ENCODE assay signal across 1 mouse cellular context in the genomic region with DNA sequence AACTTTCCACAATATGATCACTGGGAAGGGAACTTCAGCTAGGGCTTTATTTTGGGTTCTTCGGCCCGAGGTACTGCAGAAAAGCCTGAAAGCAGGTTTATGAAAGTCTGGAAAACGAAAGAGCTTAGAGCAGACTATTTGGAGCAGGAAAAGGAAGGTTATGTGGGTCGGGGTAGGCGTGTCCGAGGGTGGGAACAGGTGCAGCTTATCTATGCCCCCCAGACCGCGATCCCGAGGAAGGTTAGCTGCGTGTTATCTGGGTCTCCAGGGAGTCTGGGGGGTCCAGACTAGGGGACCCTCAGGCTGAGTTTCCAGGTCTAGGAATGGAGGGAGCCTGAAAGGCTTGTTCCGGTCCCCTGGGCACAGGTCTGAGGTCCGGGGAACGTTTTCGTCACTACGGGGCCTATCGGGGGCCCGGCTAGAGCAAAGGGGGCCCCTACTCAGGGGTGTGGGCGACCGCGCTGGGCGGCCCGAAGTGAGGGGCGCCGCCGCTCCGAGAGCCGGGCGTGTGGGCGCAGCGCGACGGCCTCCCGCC.
TF ChIP-seq lines count a peak whose summit lies in the region.

No protein-coding gene starts in this region.

TF ChIP-seq in CH12.LX, 34 proteins besides CTCF, POLR2A, EP300 and RAD21:
- TF ChIP-seq BHLHE40 (IDR thresholded peaks at IDR 0.05; ENCODE audit: low read depth, low read length) (no peak), SIN3A (IDR thresholded peaks at IDR 0.05; ENCODE audit: low read length) (no peak; the same call in 1 of the 2 replicates), MXI1 (IDR thresholded peaks at IDR 0.05; ENCODE audit: low read depth, low read length) (no peak; the same call in 1 of the 2 replicates), CHD2 (IDR thresholded peaks at IDR 0.05; ENCODE audit: low read length) (no peak)
